Mouse (Mus musculus) stomach, embryonic 15.5 days (tissue): ENCODE data around the gene Snd1. TPM values are rescaled to one million over a fixed set of nuclear protein-coding genes. Genes with fewer than 3 reads are reported as not detected.

Experiments used
- ATAC-seq: fragments of 200-750 bp; cut with Nextera tagmentation; 2 replicates; pipeline ENCODE4 v1.8.0; 2017; ENCODE audit warnings: low read depth, moderate number of reproducible peaks, moderate TSS enrichment; ENCODE audit not compliant: insufficient read depth, low FRiP score
- H3K27ac ChIP-seq: fragments of 300-500 bp; sonication (generic); 2 replicates; pipeline ENCODE4 v1.5.1; 2015; ENCODE audit warnings: mild to moderate bottlenecking, inconsistent platforms
- H3K27me3 ChIP-seq: fragments of 300-500 bp; sonication (generic); replicated peaks from 2 replicates; pipeline ENCODE4 v1.6.1; 2015; ENCODE audit warnings: inconsistent platforms
- H3K36me3 ChIP-seq: fragments of 300-500 bp; sonication (generic); 2 replicates; pipeline ENCODE4 v1.6.1; 2015; ENCODE audit warnings: inconsistent platforms
- H3K4me1 ChIP-seq: fragments of 300-500 bp; sonication (generic); 2 replicates; pipeline ENCODE4 v1.6.1; 2015; ENCODE audit warnings: inconsistent platforms
- H3K4me2 ChIP-seq: fragments of 300-500 bp; sonication (generic); 2 replicates; pipeline ENCODE4 v1.6.1; 2015; ENCODE audit warnings: mild to moderate bottlenecking, inconsistent platforms
- H3K4me3 ChIP-seq: fragments of 300-500 bp; sonication (generic); replicated peaks from 2 replicates; pipeline ENCODE4 v1.5.1; 2015; ENCODE audit warnings: inconsistent platforms
- H3K9ac ChIP-seq: fragments of 300-500 bp; sonication (generic); 2 replicates; pipeline ENCODE4 v1.6.1; 2015; ENCODE audit warnings: inconsistent platforms
- H3K9me3 ChIP-seq: fragments of 300-500 bp; sonication (generic); 2 replicates; pipeline ENCODE4 v1.6.1; 2016; ENCODE audit warnings: inconsistent platforms
- WGBS: fragments of 180-500 bp; shearing (Covaris S2); methylation state at CpG from one replicate; pipeline ENCODE4 v1.1.7; 2015; 5-methylcytosine and 5-hydroxymethylcytosine counted together
- polyA plus RNA-seq: library from polyadenylated mRNA; unstranded; fragments of >200 nt; fragmentation: Nextera tagmentation; extraction: Ambion mirVana; gene quantifications from 2 replicates; pipeline ENCODE4 v1.2.1, GENCODE M21; 2015

Gene Snd1
- polyA plus RNA-seq, 1 experiment from 2014 or later = 128 TPM

GRCm38 (mm10) chr6:28897326-28898085 is 422.6 kb downstream of the Snd1 start:
- Histone ChIP-seq H3K4me2 (no peak overlapping the region), H3K36me3 (no peaks in the 10 kb centered on the region), H3K27me3 (no peaks in the 10 kb centered on the region), H3K9ac (no peak overlapping the region), H3K27ac (no peak overlapping the region), H3K9me3 (no peaks in the 10 kb centered on the region), H3K4me1 (no peaks in the 10 kb centered on the region), H3K4me3 (no peak overlapping the region)
- 58% methylated on average over 11 of the region's 11 CpGs for WGBS
- no peak for ATAC-seq

- no peak overlapping the region for H3K9ac ChIP-seq
- H3K4me3 ChIP-seq = no peak overlapping the region
- whole genome bisulfite sequencing = 16% methylated on average over 10 of the region's 10 CpGs
- ATAC-seq = no peak
- no peaks in the 10 kb centered on the region for H3K27me3 ChIP-seq
- no peaks in the 10 kb centered on the region for H3K4me1 ChIP-seq
- no peaks in the 10 kb centered on the region for H3K36me3 ChIP-seq
- H3K27ac ChIP-seq = no peak overlapping the region
- H3K4me2 ChIP-seq = no peak overlapping the region
- H3K9me3 ChIP-seq = no peaks in the 10 kb centered on the region
Observed at GRCm38 (mm10) chr6:28898836-28899235, 423.9 kb downstream of the Snd1 start.

- H3K4me2 ChIP-seq = no peak overlapping the region
Observed at GRCm38 (mm10) chr6:28902573-28902972, 427.6 kb downstream of the Snd1 start.

GRCm38 (mm10) chr6:28904417-28904816 is 429.5 kb downstream of the Snd1 start:
- H3K4me2 ChIP-seq = no peak overlapping the region
- no peak overlapping the region for H3K27ac ChIP-seq
- 61% methylated on average over 4 of the region's 4 CpGs for WGBS
- no peaks in the 10 kb centered on the region for H3K4me1 ChIP-seq
- H3K9me3 ChIP-seq = no peaks in the 10 kb centered on the region
- H3K27me3 ChIP-seq = no peaks in the 10 kb centered on the region
- no peak for ATAC-seq
- no peaks in the 10 kb centered on the region for H3K36me3 ChIP-seq
- no peak overlapping the region for H3K4me3 ChIP-seq
- H3K9ac ChIP-seq = no peak overlapping the region

More at GRCm38 (mm10) chr6:28902573-28902972, 427.6 kb downstream of the Snd1 start:
- H3K9ac ChIP-seq = no peak overlapping the region
- H3K27ac ChIP-seq = no peak overlapping the region
- no peaks in the 10 kb centered on the region for H3K4me1 ChIP-seq
- 37% methylated on average over 2 of the region's 2 CpGs for WGBS
- no peaks in the 10 kb centered on the region for H3K36me3 ChIP-seq
- no peak for ATAC-seq
- H3K27me3 ChIP-seq = no peaks in the 10 kb centered on the region
- no peaks in the 10 kb centered on the region for H3K9me3 ChIP-seq
- no peak overlapping the region for H3K4me3 ChIP-seq

GRCm38 (mm10) chr6:28905301-28905700 is 430.4 kb downstream of the Snd1 start:
- Histone ChIP-seq H3K9me3 (no peaks in the 10 kb centered on the region), H3K4me1 (no peaks in the 10 kb centered on the region), H3K27ac (no peak overlapping the region), H3K4me3 (no peak overlapping the region), H3K27me3 (no peaks in the 10 kb centered on the region), H3K36me3 (no peaks in the 10 kb centered on the region), H3K9ac (no peak overlapping the region), H3K4me2 (no peak overlapping the region)
- no peak for ATAC-seq
- 64% methylated on average over 8 of the region's 8 CpGs for WGBS

GRCm38 (mm10) chr6:28909866-28910265 is 434.9 kb downstream of the Snd1 start:
- Histone ChIP-seq H3K27ac (no peak overlapping the region), H3K4me2 (no peak overlapping the region), H3K9me3 (no peaks in the 10 kb centered on the region), H3K27me3 (no peaks in the 10 kb centered on the region), H3K4me3 (no peak overlapping the region), H3K9ac (no peak overlapping the region), H3K4me1 (no peaks in the 10 kb centered on the region), H3K36me3 (no peaks in the 10 kb centered on the region)
- ATAC-seq = no peak
- 81% methylated on average over 15 of the region's 15 CpGs for WGBS

- ATAC-seq = no peak
- Histone ChIP-seq H3K27ac (no peak overlapping the region), H3K9ac (no peak overlapping the region), H3K4me3 (no peak overlapping the region), H3K4me2 (no peak overlapping the region), H3K9me3 (no peaks in the 10 kb centered on the region), H3K4me1 (peaks cover 3% of the 10 kb centered on the region; the same call in 1 of the 2 replicates), H3K27me3 (no peaks in the 10 kb centered on the region), H3K36me3 (no peaks in the 10 kb centered on the region)
- 34% methylated on average over 1 of the region's 1 CpGs for WGBS
Observed at GRCm38 (mm10) chr6:28914981-28915380, 440.0 kb downstream of the Snd1 start.

- 30% methylated on average over 8 of the region's 8 CpGs for WGBS
- no peak overlapping the region for H3K4me2 ChIP-seq
- no peaks in the 10 kb centered on the region for H3K9me3 ChIP-seq
- peaks cover 3% of the 10 kb centered on the region; the same call in 1 of the 2 replicates for H3K4me1 ChIP-seq
- ATAC-seq = no peak
- no peak overlapping the region for H3K4me3 ChIP-seq
- no peak overlapping the region for H3K9ac ChIP-seq
- H3K27me3 ChIP-seq = no peaks in the 10 kb centered on the region
- H3K27ac ChIP-seq = peak overlapping the region; percentile 31
- H3K36me3 ChIP-seq = no peaks in the 10 kb centered on the region
Observed at GRCm38 (mm10) chr6:28916630-28917029, 441.7 kb downstream of the Snd1 start.

GRCm38 (mm10) chr6:28919346-28919745 is 444.4 kb downstream of the Snd1 start:
- Histone ChIP-seq H3K27ac (no peak overlapping the region), H3K4me1 (peaks cover 3% of the 10 kb centered on the region; the same call in 1 of the 2 replicates), H3K9me3 (no peaks in the 10 kb centered on the region), H3K9ac (no peak overlapping the region), H3K4me2 (no peak overlapping the region), H3K4me3 (no peak overlapping the region), H3K36me3 (no peaks in the 10 kb centered on the region), H3K27me3 (no peaks in the 10 kb centered on the region)
- ATAC-seq = no peak
- 56% methylated on average over 6 of the region's 6 CpGs for WGBS

- WGBS = 89% methylated on average over 12 of the region's 12 CpGs
- no peak overlapping the region for H3K4me3 ChIP-seq
- H3K27me3 ChIP-seq = no peaks in the 10 kb centered on the region
- H3K36me3 ChIP-seq = no peaks in the 10 kb centered on the region
- no peaks in the 10 kb centered on the region for H3K4me1 ChIP-seq
- H3K9ac ChIP-seq = no peak overlapping the region
- ATAC-seq = no peak
- no peak overlapping the region for H3K27ac ChIP-seq
- no peak overlapping the region for H3K4me2 ChIP-seq
- no peaks in the 10 kb centered on the region for H3K9me3 ChIP-seq
Observed at GRCm38 (mm10) chr6:28922371-28922770, 447.4 kb downstream of the Snd1 start.

GRCm38 (mm10) chr6:28923091-28923824 is 448.3 kb downstream of the Snd1 start:
- Histone ChIP-seq H3K36me3 (no peaks in the 10 kb centered on the region), H3K9me3 (no peaks in the 10 kb centered on the region), H3K4me2 (no peak overlapping the region), H3K4me1 (no peaks in the 10 kb centered on the region), H3K27me3 (no peaks in the 10 kb centered on the region), H3K27ac (no peak overlapping the region), H3K4me3 (no peak overlapping the region), H3K9ac (no peak overlapping the region)
- WGBS = 75% methylated on average over 11 of the region's 11 CpGs
- ATAC-seq = no peak

- Histone ChIP-seq H3K4me1 (no peaks in the 10 kb centered on the region), H3K36me3 (no peaks in the 10 kb centered on the region), H3K4me3 (no peak overlapping the region), H3K27ac (no peak overlapping the region), H3K9me3 (no peaks in the 10 kb centered on the region), H3K4me2 (no peak overlapping the region), H3K27me3 (no peaks in the 10 kb centered on the region), H3K9ac (no peak overlapping the region)
- ATAC-seq = no peak
- WGBS = 88% methylated on average over 10 of the region's 10 CpGs
Observed at GRCm38 (mm10) chr6:28923837-28924236, 448.9 kb downstream of the Snd1 start.
